Mouse (Mus musculus) midbrain, postnatal 0 days (tissue): Measurements from ENCODE around the gene Zeb2. TPM values are rescaled to one million over a fixed set of nuclear protein-coding genes. Genes with fewer than 3 reads are reported as not detected.

Experiments
- ATAC-seq: fragments of 200-750 bp; cut with Nextera tagmentation; 2 replicates; pipeline ENCODE4 v1.8.0; 2017; ENCODE audit warnings: moderate number of reproducible peaks, mild to moderate bottlenecking, moderate TSS enrichment, moderate library complexity; ENCODE audit not compliant: low FRiP score
- DNase-seq: peaks from one replicate; pipeline ENCODE4 v3.0.0-alpha.2; 2015; ENCODE audit warnings: low spot score
- H3K27ac ChIP-seq: fragments of 300-500 bp; sonication (generic); 2 replicates; pipeline ENCODE4 v1.5.1; 2014; ENCODE audit warnings: low read depth, mild to moderate bottlenecking, low read length, mixed read lengths
- H3K27me3 ChIP-seq: fragments of 300-500 bp; sonication (generic); 2 replicates; pipeline ENCODE4 v1.6.1; 2014; ENCODE audit warnings: low read length, control low read depth, mixed read lengths; ENCODE audit not compliant: insufficient read depth
- H3K36me3 ChIP-seq: fragments of 300-500 bp; sonication (generic); 2 replicates; pipeline ENCODE4 v1.6.1; 2014; ENCODE audit warnings: low read length, control low read depth, mixed read lengths; ENCODE audit not compliant: insufficient read depth
- H3K4me1 ChIP-seq: fragments of 300-500 bp; sonication (generic); 2 replicates; pipeline ENCODE4 v1.6.1; 2014; ENCODE audit warnings: mild to moderate bottlenecking, control low read depth, antibody characterized with exemption, low read length, mixed read lengths; ENCODE audit not compliant: insufficient read depth
- H3K4me2 ChIP-seq: fragments of 300-500 bp; sonication (generic); 2 replicates; pipeline ENCODE4 v1.6.1; 2014; ENCODE audit warnings: low read depth, mild to moderate bottlenecking, low read length, mixed read lengths; ENCODE audit not compliant: poor library complexity, severe bottlenecking
- H3K4me3 ChIP-seq: fragments of 300-500 bp; sonication (generic); 2 replicates; pipeline ENCODE4 v1.5.1; 2014; ENCODE audit warnings: low read depth, mild to moderate bottlenecking, low read length, moderate library complexity
- H3K9ac ChIP-seq: fragments of 300-500 bp; sonication (generic); replicated peaks from 2 replicates; pipeline ENCODE4 v1.6.1; 2014; ENCODE audit warnings: mild to moderate bottlenecking, low read length, moderate library complexity, mixed read lengths; ENCODE audit not compliant: poor library complexity, severe bottlenecking
- H3K9me3 ChIP-seq: fragments of 300-500 bp; sonication (generic); 2 replicates; pipeline ENCODE4 v1.6.1; 2016; ENCODE audit warnings: low read length, control low read depth
- CTCF ChIP-seq: IDR thresholded peaks from 2 replicates; pipeline ENCODE4 v1.5.1; 2016; ENCODE audit warnings: antibody characterized with exemption, mild to moderate bottlenecking
- WGBS: fragments of 180-500 bp; shearing (Covaris S2); extraction: QIAGEN DNeasy Blood & Tissue Kit; methylation state at CpG from one replicate; pipeline ENCODE4 v1.1.7; 2014; 5-methylcytosine and 5-hydroxymethylcytosine counted together
- polyA plus RNA-seq: library from polyadenylated mRNA; unstranded; fragments of >200 nt; fragmentation: Nextera tagmentation; extraction: Ambion mirVana; gene quantifications from 2 replicates; pipeline ENCODE4 v1.2.1, GENCODE M21; 2015
- total RNA-seq: library from RNA; depleted of rRNA; stranded (reverse); fragments of >200 nt; gene quantifications from 2 replicates; pipeline ENCODE4 v1.2.3, GENCODE M21; 2014

Gene Zeb2
- total and polyA plus RNA-seq, 2 experiments from 2014 or later, result 15.3 to 39.6 TPM

- Histone ChIP-seq H3K4me1 (no peaks in the 10 kb centered on the region), H3K9me3 (no peaks in the 10 kb centered on the region), H3K4me2 (no peak overlapping the region), H3K9ac (no peak overlapping the region), H3K36me3 (no peaks in the 10 kb centered on the region), H3K27ac (no peak overlapping the region), H3K4me3 (no peak overlapping the region), H3K27me3 (no peaks in the 10 kb centered on the region)
- no peak for TF ChIP-seq CTCF
- ATAC-seq, result no peak
- 42% methylated on average over 8 of the region's 8 CpGs for WGBS
- no peak for DNase-seq
Observed at GRCm38 (mm10) chr2:45102191-45102638, 15.0 kb downstream of the Zeb2 start.

DNA sequence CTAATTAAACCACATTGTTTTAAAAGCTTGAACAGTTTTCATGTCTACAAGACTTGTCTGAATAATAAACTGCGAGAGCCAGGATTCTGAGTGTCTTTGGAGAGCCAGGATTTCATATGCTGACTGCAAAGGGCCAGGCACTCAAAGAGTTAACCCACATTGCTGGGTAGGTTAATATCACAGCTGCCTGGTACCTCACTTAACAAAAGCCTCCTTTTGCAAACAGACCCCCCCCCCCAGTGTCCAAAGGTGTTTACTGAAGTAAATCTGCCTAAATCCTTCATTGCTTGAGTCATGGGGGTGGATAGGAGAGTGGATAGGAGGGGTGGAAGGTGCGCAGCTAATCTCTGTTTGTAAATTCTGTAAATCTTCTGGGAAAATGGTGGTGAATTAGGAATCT is 15.6 kb downstream of the Zeb2 start:
- DNase-seq (no peak), ATAC-seq (no peak)
- no peaks in the 10 kb centered on the region for H3K36me3 ChIP-seq
- H3K9ac ChIP-seq, result no peak overlapping the region
- no peaks in the 10 kb centered on the region for H3K9me3 ChIP-seq
- no peak for TF ChIP-seq CTCF
- no peaks in the 10 kb centered on the region for H3K27me3 ChIP-seq
- H3K4me3 ChIP-seq, result no peak overlapping the region
- 54% methylated on average over 2 of the region's 2 CpGs for WGBS
- H3K4me1 ChIP-seq, result 0 out of 2 replicates have a peak, but pooled peaks cover 2% of the 10 kb centered on the region
- H3K4me2 ChIP-seq, result no peak overlapping the region
- no peak overlapping the region for H3K27ac ChIP-seq

GRCm38 (mm10) chr2:45101040-45101439 is 16.2 kb downstream of the Zeb2 start:
- no peak overlapping the region; the same call in 1 of the 2 replicates for H3K27ac ChIP-seq
- no peaks in the 10 kb centered on the region for H3K9me3 ChIP-seq
- no peak overlapping the region for H3K4me3 ChIP-seq
- H3K9ac ChIP-seq, result no peak overlapping the region
- H3K4me2 ChIP-seq, result no peak overlapping the region
- TF ChIP-seq CTCF, result no peak
- no peaks in the 10 kb centered on the region for H3K36me3 ChIP-seq
- no peak for DNase-seq
- H3K4me1 ChIP-seq, result 0 out of 2 replicates have a peak, but pooled peaks cover 4% of the 10 kb centered on the region
- ATAC-seq, result no peak
- 58% methylated on average over 4 of the region's 4 CpGs for WGBS
- H3K27me3 ChIP-seq, result no peaks in the 10 kb centered on the region

DNA sequence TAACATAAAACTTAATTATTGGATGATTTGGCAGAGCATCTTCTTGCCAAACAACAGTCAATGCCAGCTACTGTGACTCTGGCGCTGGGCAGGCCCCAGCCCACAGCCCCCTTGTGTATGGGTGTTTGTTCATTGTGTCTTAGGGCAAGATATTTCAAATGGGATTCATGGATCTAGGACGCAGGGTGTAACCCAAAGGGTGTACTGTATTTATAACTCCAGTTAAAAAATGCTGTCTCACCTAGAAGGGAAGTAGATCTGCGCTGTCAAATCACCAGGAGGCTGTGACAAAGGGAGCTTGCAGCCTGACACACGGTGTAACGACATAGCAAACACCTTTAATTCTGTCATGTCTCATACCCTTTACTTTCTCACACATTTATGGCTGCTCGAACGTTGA is 16.6 kb downstream of the Zeb2 start:
- H3K9ac ChIP-seq, result no peak overlapping the region
- DNase-seq (no peak), ATAC-seq (no peak)
- WGBS, result 48% methylated on average over 7 of the region's 7 CpGs
- H3K4me1 ChIP-seq, result 0 out of 2 replicates have a peak, but pooled peaks cover 4% of the 10 kb centered on the region
- H3K4me3 ChIP-seq, result no peak overlapping the region
- H3K9me3 ChIP-seq, result no peaks in the 10 kb centered on the region
- no peak for TF ChIP-seq CTCF
- H3K4me2 ChIP-seq, result no peak overlapping the region
- H3K27me3 ChIP-seq, result no peaks in the 10 kb centered on the region
- no peaks in the 10 kb centered on the region for H3K36me3 ChIP-seq
- no peak overlapping the region for H3K27ac ChIP-seq

GRCm38 (mm10) chr2:45100017-45100416 is 17.2 kb downstream of the Zeb2 start:
- H3K4me3 ChIP-seq, result no peak overlapping the region
- H3K27me3 ChIP-seq, result no peaks in the 10 kb centered on the region
- DNase-seq (no peak), ATAC-seq (no peak)
- no peak overlapping the region for H3K9ac ChIP-seq
- no peak for TF ChIP-seq CTCF
- H3K27ac ChIP-seq, result no peak overlapping the region
- no peaks in the 10 kb centered on the region for H3K36me3 ChIP-seq
- 0 out of 2 replicates have a peak, but pooled peaks cover 4% of the 10 kb centered on the region for H3K4me1 ChIP-seq
- no peak overlapping the region for H3K4me2 ChIP-seq
- H3K9me3 ChIP-seq, result no peaks in the 10 kb centered on the region
- 67% methylated on average over 4 of the region's 4 CpGs for WGBS

DNA sequence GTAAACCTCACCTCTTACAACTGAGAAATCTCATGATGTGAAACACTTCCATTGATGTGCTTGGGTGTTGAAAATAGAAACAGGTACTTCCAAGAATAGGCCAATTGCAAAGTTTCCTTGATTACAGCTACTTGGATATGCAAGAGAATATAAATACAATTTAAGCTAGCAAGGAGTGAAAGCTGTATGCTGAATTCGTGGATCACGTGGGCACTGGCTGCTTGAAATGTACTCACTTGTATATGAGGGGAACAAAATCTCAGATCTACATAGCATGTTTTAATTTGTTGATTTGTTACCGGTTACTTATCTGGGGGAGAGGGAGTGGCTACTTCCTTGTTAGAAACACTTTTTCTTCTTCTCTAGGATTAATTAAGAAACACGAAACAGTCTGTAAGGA is 18.1 kb downstream of the Zeb2 start:
- Histone ChIP-seq H3K27ac (no peak overlapping the region), H3K4me2 (no peak overlapping the region), H3K4me3 (no peak overlapping the region), H3K9me3 (no peaks in the 10 kb centered on the region), H3K27me3 (no peaks in the 10 kb centered on the region), H3K9ac (no peak overlapping the region), H3K36me3 (no peaks in the 10 kb centered on the region), H3K4me1 (0 out of 2 replicates have a peak, but pooled peaks cover 4% of the 10 kb centered on the region)
- 78% methylated on average over 4 of the region's 4 CpGs for WGBS
- no peak for ATAC-seq
- no peak for TF ChIP-seq CTCF
- DNase-seq, result no peak
